Mouse (Mus musculus) embryonic facial prominence, embryonic 15.5 days (tissue): ENCODE data around the gene Cblc. TPM values are rescaled to one million over a fixed set of nuclear protein-coding genes. Genes with fewer than 3 reads are reported as not detected.
A peak's percentile ranks its signal among the peaks of the same experiment; 100 is the strongest.
"Not testable (repeated sequence)": the region's sequence is repeated elsewhere in the genome, so short reads cannot be mapped to it uniquely, and the experiment has no call there.

Experiments used
- ATAC-seq: fragments of 200-750 bp; cut with Nextera tagmentation; 2 replicates; pipeline ENCODE4 v1.8.0; 2017; ENCODE audit warnings: low read depth, moderate TSS enrichment; ENCODE audit not compliant: insufficient number of reproducible peaks, low FRiP score, low TSS enrichment
- H3K27ac ChIP-seq: fragments of 300-500 bp; sonication (generic); replicated peaks from 2 replicates; pipeline ENCODE4 v1.5.1; 2015; ENCODE audit warnings: mild to moderate bottlenecking, inconsistent platforms
- H3K27me3 ChIP-seq: fragments of 300-500 bp; sonication (generic); 2 replicates; pipeline ENCODE4 v1.6.1; 2015; ENCODE audit warnings: inconsistent platforms
- H3K36me3 ChIP-seq: fragments of 300-500 bp; sonication (generic); 2 replicates; pipeline ENCODE4 v1.6.1; 2015; ENCODE audit warnings: mild to moderate bottlenecking, inconsistent platforms
- H3K4me1 ChIP-seq: fragments of 300-500 bp; sonication (generic); 2 replicates; pipeline ENCODE4 v1.6.1; 2015; ENCODE audit warnings: inconsistent platforms
- H3K4me2 ChIP-seq: fragments of 300-500 bp; sonication (generic); replicated peaks from 2 replicates; pipeline ENCODE4 v1.6.1; 2015; ENCODE audit warnings: mild to moderate bottlenecking, inconsistent platforms
- H3K4me3 ChIP-seq: fragments of 300-500 bp; sonication (generic); replicated peaks from 2 replicates; pipeline ENCODE4 v1.5.1; 2015; ENCODE audit warnings: mild to moderate bottlenecking, inconsistent platforms
- H3K9ac ChIP-seq: fragments of 300-500 bp; sonication (generic); 2 replicates; pipeline ENCODE4 v1.6.1; 2015; ENCODE audit warnings: inconsistent platforms
- H3K9me3 ChIP-seq: fragments of 300-500 bp; sonication (generic); replicated peaks from 2 replicates; pipeline ENCODE4 v1.6.1; 2016; ENCODE audit warnings: inconsistent platforms
- WGBS: fragments of 180-500 bp; shearing (Covaris S2); methylation state at CpG from one replicate; pipeline ENCODE4 v1.1.7; 2015; 5-methylcytosine and 5-hydroxymethylcytosine counted together
- polyA plus RNA-seq: library from polyadenylated mRNA; unstranded; fragments of >200 nt; fragmentation: Nextera tagmentation; extraction: Ambion mirVana; gene quantifications from 2 replicates; pipeline ENCODE4 v1.2.1, GENCODE M21; 2015

The Cblc gene
- polyA plus RNA-seq, 1 experiment from 2014 or later = 17.2 TPM

DNA sequence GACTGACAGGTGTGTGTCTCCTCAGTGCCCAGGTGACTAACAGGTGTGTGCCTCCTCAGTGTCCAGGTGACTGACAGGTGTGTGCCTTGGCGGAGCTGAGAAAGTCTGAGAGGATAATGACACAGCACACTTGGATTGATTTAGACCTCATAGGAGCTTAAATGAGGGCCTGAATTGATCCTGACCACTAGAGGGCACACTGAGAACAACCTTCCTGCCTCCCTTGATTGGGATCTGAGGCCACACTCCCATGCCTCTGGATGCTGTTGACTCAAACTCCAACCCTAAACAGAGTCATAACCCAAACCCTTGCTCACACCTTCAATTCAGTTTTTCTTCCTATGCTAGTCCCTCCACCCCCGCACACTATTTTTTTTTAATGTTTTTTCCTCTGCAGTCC is 4.2 kb upstream of the Cblc start:
- H3K9ac ChIP-seq = no peak overlapping the region
- H3K4me2 ChIP-seq = no peak overlapping the region
- WGBS = 22% methylated on average over 2 of the region's 2 CpGs
- H3K9me3 ChIP-seq = no peaks in the 10 kb centered on the region
- peaks cover 17% of the 10 kb centered on the region for H3K27me3 ChIP-seq
- H3K36me3 ChIP-seq = no peaks in the 10 kb centered on the region
- no peak for ATAC-seq
- H3K4me3 ChIP-seq = no peak overlapping the region
- peaks cover 4% of the 10 kb centered on the region; the same call in 1 of the 2 replicates for H3K4me1 ChIP-seq
- no peak overlapping the region for H3K27ac ChIP-seq

GRCm38 (mm10) chr7:19796254-19796653 is 355 bp downstream of the Cblc start:
- Histone ChIP-seq H3K9me3 (no peaks in the 10 kb centered on the region), H3K4me2 (peak overlapping the region; percentile 48), H3K27ac (peak overlapping the region; percentile 78), H3K36me3 (no peaks in the 10 kb centered on the region), H3K4me1 (peaks cover 4% of the 10 kb centered on the region; the same call in 1 of the 2 replicates), H3K9ac (peak overlapping the region; percentile 9; the same call in 1 of the 2 replicates), H3K4me3 (peak overlapping the region; percentile 43), H3K27me3 (peaks cover 25% of the 10 kb centered on the region)
- 10% methylated on average over 18 of the region's 18 CpGs for WGBS
- ATAC-seq = no peak

DNA sequence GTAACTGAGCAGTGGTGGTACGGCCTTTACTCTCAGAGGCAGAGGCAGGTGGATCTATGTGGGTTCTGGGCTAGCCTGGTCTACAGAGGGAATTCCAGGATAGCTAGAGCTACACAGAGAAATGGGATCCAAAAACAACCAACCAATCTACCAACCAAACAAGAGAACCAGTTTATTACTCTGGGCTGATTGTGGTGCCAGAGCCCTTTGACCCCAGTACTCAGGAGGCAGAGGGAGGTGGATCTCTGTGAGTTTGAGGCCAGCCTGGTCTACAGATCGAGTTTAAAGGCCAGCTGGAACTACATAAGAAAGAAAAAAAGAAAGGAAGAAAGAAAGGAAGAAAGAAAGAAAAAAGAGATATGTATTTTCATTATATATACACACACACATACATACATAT is 1.4 kb downstream of the Cblc start:
- Histone ChIP-seq H3K27ac (no peak overlapping the region), H3K4me1 (peaks cover 4% of the 10 kb centered on the region; the same call in 1 of the 2 replicates), H3K36me3 (no peaks in the 10 kb centered on the region), H3K9ac (no peak overlapping the region), H3K4me2 (no peak overlapping the region), H3K27me3 (peaks cover 25% of the 10 kb centered on the region), H3K4me3 (no peak overlapping the region), H3K9me3 (no peaks in the 10 kb centered on the region)
- 67% methylated on average over 2 of the region's 2 CpGs for WGBS
- no peak for ATAC-seq

- Histone ChIP-seq H3K27ac (no peak overlapping the region), H3K4me1 (peaks cover 8% of the 10 kb centered on the region), H3K4me3 (no peak overlapping the region), H3K4me2 (no peak overlapping the region), H3K27me3 (peaks cover 25% of the 10 kb centered on the region), H3K9ac (no peak overlapping the region), H3K36me3 (no peaks in the 10 kb centered on the region), H3K9me3 (no peaks in the 10 kb centered on the region)
- no peak for ATAC-seq
- WGBS = 82% methylated on average over 19 of the region's 19 CpGs
Observed at GRCm38 (mm10) chr7:19792701-19793630, 3.6 kb downstream of the Cblc start.

DNA sequence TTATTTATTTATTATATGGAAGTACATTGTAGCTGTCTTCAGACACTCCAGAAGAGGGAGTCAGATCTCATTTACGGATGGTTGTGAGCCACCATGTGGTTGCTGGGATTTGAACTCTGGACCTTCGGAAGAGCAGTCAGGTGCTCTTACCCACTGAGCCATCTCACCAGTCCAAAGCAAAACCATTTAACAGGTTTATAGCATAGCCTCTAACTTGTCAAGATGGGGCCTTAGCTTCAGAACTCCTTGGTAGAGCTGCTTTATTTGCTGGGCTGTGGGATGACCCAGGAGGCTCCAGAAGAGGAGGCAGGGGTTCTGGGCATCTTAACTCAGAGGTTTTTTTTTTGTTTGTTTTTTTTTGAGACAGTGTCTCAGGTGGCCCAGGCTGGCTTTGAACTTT is 5.1 kb downstream of the Cblc start:
- not testable (repeated sequence) for ATAC-seq
- WGBS = 87% methylated on average over 2 of the region's 2 CpGs
- peaks cover 16% of the 10 kb centered on the region for H3K27me3 ChIP-seq

DNA sequence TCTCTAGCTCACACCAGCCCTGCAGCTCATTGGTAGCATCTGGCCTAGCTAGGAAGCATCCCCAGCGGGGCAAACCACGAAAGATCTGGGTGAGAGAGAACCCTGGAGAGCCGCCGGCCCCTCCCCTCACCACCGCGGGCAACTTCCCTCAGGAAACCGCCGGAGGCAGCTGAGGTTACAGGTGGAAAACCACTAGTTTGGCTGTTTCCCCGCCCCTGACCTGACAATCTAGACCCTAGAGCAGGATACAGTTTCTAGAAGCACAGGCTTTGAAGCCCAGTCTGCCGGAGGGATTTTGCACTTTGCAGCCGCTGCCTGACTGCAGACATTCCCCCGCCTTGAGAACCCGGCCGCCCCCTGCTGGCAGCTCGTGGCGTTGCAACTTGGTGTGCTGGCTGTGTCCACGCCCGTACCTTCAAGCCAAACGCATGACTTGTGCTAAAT is 6.7 kb downstream of the Cblc start:
- Histone ChIP-seq H3K9ac (no peak overlapping the region), H3K27me3 (peaks cover 3% of the 10 kb centered on the region; the same call in 1 of the 2 replicates), H3K4me2 (peak overlapping the region; percentile 69), H3K27ac (0 out of 2 replicates have a peak overlapping the region, but pooled peaks have one; percentile 28), H3K4me1 (peaks cover 9% of the 10 kb centered on the region), H3K36me3 (no peaks in the 10 kb centered on the region), H3K9me3 (no peaks in the 10 kb centered on the region), H3K4me3 (peak overlapping the region; percentile 37)
- peak; percentile 44; the same call in 1 of the 2 replicates for ATAC-seq
- under 1% methylated on average over 19 of the region's 19 CpGs for WGBS

More for the DNA sequence above, 5.1 kb downstream of the Cblc start:
- H3K9me3 ChIP-seq, H3K9ac ChIP-seq, H3K4me2 ChIP-seq, H3K36me3 ChIP-seq, H3K27ac ChIP-seq, H3K4me3 ChIP-seq, H3K4me1 ChIP-seq: not testable (repeated sequence)

DNA sequence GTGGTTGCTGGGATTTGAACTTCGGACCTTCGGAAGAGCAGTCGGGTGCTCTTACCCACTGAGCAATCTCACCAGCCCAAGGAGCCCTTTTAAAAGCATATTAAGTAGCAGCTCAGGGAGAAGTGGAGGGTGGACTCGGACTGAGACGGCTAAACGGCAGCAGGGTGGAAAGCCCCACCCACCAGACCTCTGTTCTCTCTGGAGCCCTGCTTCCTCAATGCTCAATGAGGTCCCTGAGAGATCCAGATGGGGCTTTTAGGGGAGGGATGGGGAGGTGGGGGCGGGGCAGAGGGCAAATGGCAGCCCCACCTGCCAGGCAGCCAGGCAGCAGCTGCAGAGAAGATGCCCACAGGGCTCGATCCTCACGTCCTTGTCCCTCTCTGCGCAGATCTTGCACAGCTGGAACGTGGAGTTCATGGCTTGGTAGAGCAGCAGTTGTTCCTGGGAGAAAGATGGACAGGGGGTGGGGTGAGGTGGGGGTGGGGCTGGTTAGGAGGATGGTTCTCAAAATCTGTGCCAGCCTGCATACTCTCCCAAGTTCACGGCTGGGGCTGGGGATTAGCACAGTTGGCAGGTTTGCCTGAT is 10.6 kb downstream of the Cblc start:
- Histone ChIP-seq H3K4me3 (no peak overlapping the region), H3K9ac (no peak overlapping the region), H3K4me2 (no peak overlapping the region), H3K36me3 (no peaks in the 10 kb centered on the region), H3K27ac (no peak overlapping the region), H3K4me1 (peaks cover 9% of the 10 kb centered on the region), H3K9me3 (no peaks in the 10 kb centered on the region), H3K27me3 (no peaks in the 10 kb centered on the region)
- peak; percentile 56; the same call in 1 of the 2 replicates for ATAC-seq
- WGBS = 33% methylated on average over 12 of the region's 12 CpGs

- Histone ChIP-seq H3K4me2 (no peak overlapping the region), H3K9ac (no peak overlapping the region), H3K4me3 (no peak overlapping the region), H3K27ac (0 out of 2 replicates have a peak overlapping the region, but pooled peaks have one; percentile 17), H3K4me1 (peaks cover 8% of the 10 kb centered on the region), H3K36me3 (no peaks in the 10 kb centered on the region), H3K27me3 (no peaks in the 10 kb centered on the region), H3K9me3 (no peaks in the 10 kb centered on the region)
- ATAC-seq = no peak
- 34% methylated on average over 11 of the region's 11 CpGs for WGBS
Observed at GRCm38 (mm10) chr7:19784764-19785535, 11.7 kb downstream of the Cblc start.

DNA sequence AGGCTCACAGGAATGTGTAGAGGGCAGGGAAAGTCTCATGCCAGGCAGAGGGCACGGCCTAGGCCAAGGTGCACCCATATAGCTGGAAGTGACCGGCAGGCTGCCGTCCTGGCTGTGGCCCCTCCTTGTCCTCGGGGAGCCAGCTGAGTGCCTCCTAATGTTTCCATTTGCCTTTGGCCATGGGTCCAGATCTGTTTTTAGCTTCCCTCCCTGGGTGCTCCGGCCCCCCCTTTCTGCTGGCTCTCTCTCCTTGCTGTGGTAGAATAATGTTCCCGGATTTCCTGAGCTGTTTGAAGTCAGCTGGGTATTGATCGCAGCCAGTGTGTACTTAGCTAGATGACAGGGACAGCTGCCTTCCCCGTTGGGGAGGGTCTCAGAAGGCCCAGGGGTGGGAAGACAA is 13.0 kb downstream of the Cblc start:
- Histone ChIP-seq H3K4me3 (no peak overlapping the region), H3K9ac (no peak overlapping the region), H3K36me3 (no peaks in the 10 kb centered on the region), H3K4me1 (0 out of 2 replicates have a peak, but pooled peaks cover 5% of the 10 kb centered on the region), H3K27ac (no peak overlapping the region), H3K4me2 (no peak overlapping the region), H3K9me3 (no peaks in the 10 kb centered on the region), H3K27me3 (no peaks in the 10 kb centered on the region)
- no peak for ATAC-seq
- 69% methylated on average over 8 of the region's 8 CpGs for WGBS

DNA sequence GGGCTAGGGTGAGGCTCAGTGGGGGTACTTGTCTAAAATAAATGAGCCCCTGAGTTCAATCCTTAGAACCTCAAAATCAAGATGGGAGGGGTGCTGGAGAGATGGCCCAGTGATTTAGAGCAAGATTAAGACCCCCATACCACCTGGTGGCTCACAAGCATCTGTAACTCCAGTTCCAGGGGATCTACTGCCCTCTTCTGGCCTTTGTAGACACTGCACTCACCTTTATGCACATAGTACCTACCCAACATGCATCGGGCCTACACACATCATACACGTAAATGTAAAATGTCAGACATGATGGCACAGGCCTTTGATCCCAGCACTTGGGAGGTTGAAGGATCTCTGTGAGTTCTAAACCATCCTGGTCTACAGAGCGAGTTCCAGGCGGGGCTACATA is 14.0 kb downstream of the Cblc start:
- no peaks in the 10 kb centered on the region for H3K36me3 ChIP-seq
- H3K9ac ChIP-seq = no peak overlapping the region
- no peak for ATAC-seq
- no peak overlapping the region for H3K4me3 ChIP-seq
- WGBS = 95% methylated on average over 4 of the region's 4 CpGs
- H3K27ac ChIP-seq = no peak overlapping the region
- no peaks in the 10 kb centered on the region for H3K9me3 ChIP-seq
- H3K4me1 ChIP-seq = 0 out of 2 replicates have a peak, but pooled peaks cover 7% of the 10 kb centered on the region
- no peaks in the 10 kb centered on the region for H3K27me3 ChIP-seq
- H3K4me2 ChIP-seq = no peak overlapping the region

GRCm38 (mm10) chr7:19781741-19782140 is 14.9 kb downstream of the Cblc start:
- no peak for ATAC-seq
- Histone ChIP-seq H3K9me3 (no peaks in the 10 kb centered on the region), H3K4me3 (no peak overlapping the region), H3K4me2 (no peak overlapping the region), H3K4me1 (0 out of 2 replicates have a peak, but pooled peaks cover 7% of the 10 kb centered on the region), H3K27ac (no peak overlapping the region), H3K36me3 (no peaks in the 10 kb centered on the region), H3K9ac (no peak overlapping the region), H3K27me3 (no peaks in the 10 kb centered on the region)
- WGBS = 88% methylated on average over 7 of the region's 7 CpGs
